In the genomic region with DNA sequence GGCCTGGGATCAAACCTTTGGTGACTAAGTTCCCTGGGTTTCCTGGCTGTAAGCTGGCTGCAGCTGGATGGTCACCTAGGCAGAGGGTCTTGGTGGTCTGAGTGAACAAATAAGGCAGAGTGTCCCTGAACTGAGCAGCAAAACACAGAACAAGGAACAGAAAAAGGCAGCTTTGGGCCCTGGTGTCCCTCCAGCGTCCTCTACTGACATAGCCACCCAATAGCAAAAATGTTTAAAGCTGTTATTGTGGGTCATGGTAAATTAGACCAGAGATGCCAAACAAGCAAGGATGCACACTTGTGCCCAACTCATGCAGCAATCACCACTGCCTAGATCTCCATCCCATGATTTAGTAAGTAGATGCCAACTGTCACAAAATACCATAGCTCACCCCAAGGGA, we compare ENCODE assay signal across 31 mouse cellular contexts. TPM values are rescaled to one million over a fixed set of nuclear protein-coding genes. Genes with fewer than 3 reads are reported as not detected.
DNase-seq lines count a peak whose midpoint lies in the region; ATAC-seq and TF ChIP-seq lines count a peak whose summit lies in the region.
"Had no signal": no experiment of that assay in that cellular context is flagged by ENCODE, and none has a peak within 500 bp of the region (broad histone marks: within the 10 kb centered on the region; RNA-seq: fewer than 3 reads in every experiment).

No protein-coding gene starts in this region.

- no peak for DNase-seq in gastrocnemius, adult 2 months
- no peak for DNase-seq in gastrocnemius, postnatal 10 days
- DNase-seq in lung, postnatal 10 days: peak; percentile 40
- no peak for DNase-seq in lung, postnatal 0 days (ENCODE audit: low spot score)
- peak; percentile 70 for DNase-seq in ZHBTc4 (ENCODE audit: low read depth, low spot score)
- no peak for DNase-seq in left cerebral cortex, postnatal 14 days (ENCODE audit: low spot score in 2 of 2)
- DNase-seq: adrenal gland, adult 2 months; cerebellum, adult 18-20 months; heart, postnatal 14 days; liver, postnatal 0 days; retina, postnatal 1 day; thymus, postnatal 36 days had no signal

- H3K27me3 ChIP-seq in lung, postnatal 0 days (replicated peaks; ENCODE audit: insufficient read depth, low read length): no peaks in the 10 kb centered on the region
- 0 out of 2 replicates have a peak, but pooled peaks cover 2% of the 10 kb centered on the region for H3K27me3 ChIP-seq in E14TG2a.4 (ENCODE audit: insufficient read depth, low read length)
- H3K27me3 ChIP-seq: CH12.LX; embryonic facial prominence, embryonic 15.5 days; hindbrain, embryonic 12.5 days; limb, embryonic 12.5 days; neural tube, embryonic 13.5 days had no signal

- H3K4me2 ChIP-seq in lung, postnatal 0 days (replicated peaks; ENCODE audit: low read depth, low read length): no peak overlapping the region
- H3K4me2 ChIP-seq: embryonic facial prominence, embryonic 15.5 days; heart, embryonic 13.5 days; hindbrain, embryonic 12.5 days; limb, embryonic 12.5 days; liver, embryonic 11.5 days; neural tube, embryonic 13.5 days had no signal

- no peaks in the 10 kb centered on the region for H3K4me1 ChIP-seq in lung, postnatal 0 days (ENCODE audit: insufficient read depth, low read depth, low read length)
- peaks cover 15% of the 10 kb centered on the region for H3K4me1 ChIP-seq in E14TG2a.4 (replicated peaks; ENCODE audit: low read depth, low read length)

- TF ChIP-seq EP300 in lung, postnatal 0 days (IDR thresholded peaks at IDR 0.05): no peak

- H3K9me3 ChIP-seq in lung, postnatal 0 days (ENCODE audit: low read length): no peaks in the 10 kb centered on the region
- H3K9me3 ChIP-seq in E14TG2a.4 (ENCODE audit: low read length): no peaks in the 10 kb centered on the region
- H3K9me3 ChIP-seq: embryonic facial prominence, embryonic 15.5 days; heart, embryonic 13.5 days; hindbrain, embryonic 12.5 days; limb, embryonic 12.5 days; neural tube, embryonic 13.5 days had no signal

- 96% methylated on average over 1 of the region's 1 CpGs for WGBS in lung, postnatal 0 days

- ATAC-seq in lung, postnatal 0 days: no peak
- ATAC-seq: forebrain, embryonic 14.5 days; intestine, postnatal 0 days; liver, postnatal 0 days; midbrain, embryonic 16.5 days had no signal

- peak; percentile 59 for TF ChIP-seq CTCF in gastrocnemius, adult 2 months (IDR thresholded peaks at IDR 0.05)
- TF ChIP-seq CTCF in lung, postnatal 0 days (IDR thresholded peaks at IDR 0.05): no peak
- TF ChIP-seq CTCF in E14TG2a.4 (conservative IDR thresholded peaks at IDR 0.05; ENCODE audit: low read length): peak; percentile 82

- no peak overlapping the region for H3K27ac ChIP-seq in gastrocnemius, adult 2 months
- no peak overlapping the region for H3K27ac ChIP-seq in lung, postnatal 0 days (ENCODE audit: low read length)
- H3K27ac ChIP-seq: embryonic facial prominence, embryonic 15.5 days; heart, embryonic 13.5 days; hindbrain, embryonic 12.5 days; kidney, postnatal 0 days; limb, embryonic 12.5 days; macrophage; neural tube, embryonic 13.5 days had no signal

- intact Hi-C loops in gastrocnemius, adult 2 months (cut with DNase I): no loop called here
- intact Hi-C loops in left cerebral cortex, postnatal 14 days (cut with DNase I): loop anchor here (2.0 kb wide), 1 partner anchor 205 kb away; no protein-coding TSS in a partner anchor

- no peak overlapping the region for H3K4me3 ChIP-seq in gastrocnemius, adult 2 months
- no peak overlapping the region for H3K4me3 ChIP-seq in lung, postnatal 0 days (ENCODE audit: low read depth, low read length)
- H3K4me3 ChIP-seq in E14TG2a.4 (replicated peaks; ENCODE audit: low read length): no peak overlapping the region
- H3K4me3 ChIP-seq: embryonic facial prominence, embryonic 15.5 days; heart, embryonic 13.5 days; hindbrain, embryonic 12.5 days; limb, embryonic 12.5 days; myocyte; neural tube, embryonic 13.5 days had no signal

- H3K9ac ChIP-seq in lung, postnatal 0 days (replicated peaks; ENCODE audit: low read depth): no peak overlapping the region
- H3K9ac ChIP-seq: embryonic facial prominence, embryonic 15.5 days; heart, embryonic 13.5 days; hindbrain, embryonic 12.5 days; limb, embryonic 12.5 days; liver, postnatal 0 days; neural tube, embryonic 13.5 days had no signal

- no peaks in the 10 kb centered on the region for H3K36me3 ChIP-seq in lung, postnatal 0 days (ENCODE audit: insufficient read depth, low read length)
- no peaks in the 10 kb centered on the region for H3K36me3 ChIP-seq in E14TG2a.4 (ENCODE audit: insufficient read depth, low read length)
- H3K36me3 ChIP-seq: embryonic facial prominence, embryonic 15.5 days; heart, embryonic 13.5 days; hindbrain, embryonic 12.5 days; limb, embryonic 12.5 days; neural tube, embryonic 13.5 days had no signal

RNA-seq across cellular contexts. Expression of a gene that starts 16.5 kb away (rescaled TPM):
- total RNA-seq in gastrocnemius, adult 2 months (2021): not detected
- not detected for total RNA-seq in gastrocnemius, postnatal 10 days (2021)
- 0.18 TPM in 2 replicates for polyA plus RNA-seq in lung, postnatal 0 days (2015; fragmentation: Nextera tagmentation; extraction: Ambion mirVana)
- not detected for total RNA-seq in left cerebral cortex, postnatal 14 days (2021)
- total RNA-seq: adrenal gland, adult 2 months; CH12.LX; gastrocnemius, adult 8-10 months; granulocyte monocyte progenitor cell, adult 5-6 weeks; heart, postnatal 14 days; layer of hippocampus, postnatal 10 days had no signal
- polyA plus RNA-seq: adrenal gland, adult 2 months; embryonic facial prominence, embryonic 15.5 days; forebrain, embryonic 14.5 days; frontal cortex, adult 2 months; heart, embryonic 13.5 days; hindbrain, embryonic 12.5 days; liver, embryonic 11.5 days; liver, postnatal 0 days; macrophage; midbrain, embryonic 16.5 days; myocyte; neural tube, embryonic 13.5 days; spleen, adult 2 months had no signal

Comparison
In these comparisons a context has a peak if more than half of its experiments do, and no peak if none do; other contexts are left out.
1. DNase-seq: peak in lung, postnatal 10 days (single experiment) and ZHBTc4 (single experiment); none in gastrocnemius, adult 2 months (single experiment), gastrocnemius, postnatal 10 days (single experiment), lung, postnatal 0 days (single experiment) and left cerebral cortex, postnatal 14 days (0 of 2).